8 mouse cellular contexts compared by ENCODE assay signal in the genomic region with DNA sequence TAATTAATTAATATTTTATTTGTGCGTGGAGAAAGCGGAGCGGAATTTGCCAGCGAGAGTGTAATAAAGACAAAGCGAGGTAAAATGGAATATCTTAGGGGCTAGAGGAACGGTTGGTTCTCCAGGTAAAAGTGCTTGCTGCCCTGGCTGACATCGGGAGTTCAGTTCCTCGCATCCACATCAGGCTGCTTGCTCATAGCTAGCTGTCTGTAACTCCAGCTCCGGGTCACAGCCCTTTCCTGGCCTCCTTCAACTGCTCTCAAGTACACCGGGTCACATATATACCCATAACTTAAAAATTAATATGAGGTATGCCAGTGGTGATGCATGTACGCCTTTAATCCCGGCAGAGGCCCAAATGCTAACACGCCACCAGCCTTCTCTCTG. TPM values are rescaled to one million over a fixed set of nuclear protein-coding genes. Genes with fewer than 3 reads are reported as not detected.
DNase-seq lines count a peak whose midpoint lies in the region; ATAC-seq and TF ChIP-seq lines count a peak whose summit lies in the region.

No protein-coding gene starts in this region.

- H3K27ac ChIP-seq in kidney, adult 2 months (ENCODE audit: insufficient read depth, low read depth, low read length): peak overlapping the region; percentile 4; the same call in 1 of the 2 replicates
- no peak overlapping the region for H3K27ac ChIP-seq in bone marrow, adult 2 months (ENCODE audit: control insufficient read depth, insufficient read depth, low read depth, low read length, poor library complexity)
- no peak overlapping the region for H3K27ac ChIP-seq in hindbrain, embryonic 11.5 days (ENCODE audit: low read depth, low read length)
- H3K27ac ChIP-seq in midbrain, embryonic 11.5 days (ENCODE audit: low read depth, low read length): no peak overlapping the region

- H3K27me3 ChIP-seq in kidney, adult 2 months (replicated peaks; ENCODE audit: control insufficient read depth, insufficient read depth, low read length): no peaks in the 10 kb centered on the region
- H3K27me3 ChIP-seq in hindbrain, embryonic 11.5 days (ENCODE audit: control insufficient read depth, insufficient read depth, low read length): no peaks in the 10 kb centered on the region
- no peaks in the 10 kb centered on the region for H3K27me3 ChIP-seq in midbrain, embryonic 11.5 days (ENCODE audit: control insufficient read depth, insufficient read depth, low read length)

- H3K9me3 ChIP-seq in hindbrain, embryonic 11.5 days (ENCODE audit: control insufficient read depth, low read length): no peaks in the 10 kb centered on the region
- H3K9me3 ChIP-seq in midbrain, embryonic 11.5 days (ENCODE audit: control insufficient read depth, low read length): no peaks in the 10 kb centered on the region

- peak overlapping the region; percentile 17; the same call in 1 of the 2 replicates for H3K9ac ChIP-seq in hindbrain, embryonic 11.5 days (ENCODE audit: low read depth, low read length)
- H3K9ac ChIP-seq in midbrain, embryonic 11.5 days (ENCODE audit: low read length): peak overlapping the region; percentile 10; the same call in 1 of the 2 replicates

- peak overlapping the region; percentile 8; the same call in 1 of the 2 replicates for H3K4me2 ChIP-seq in hindbrain, embryonic 11.5 days (replicated peaks; ENCODE audit: low read depth, low read length)
- H3K4me2 ChIP-seq in midbrain, embryonic 11.5 days: peak overlapping the region; percentile 26; the same call in 1 of the 2 replicates

- peaks cover 19% of the 10 kb centered on the region for H3K4me1 ChIP-seq in kidney, adult 2 months (ENCODE audit: control insufficient read depth, insufficient read depth, low read length)
- H3K4me1 ChIP-seq in bone marrow, adult 2 months (ENCODE audit: control insufficient read depth, insufficient read depth, low read length): peaks cover 6% of the 10 kb centered on the region
- H3K4me1 ChIP-seq in hindbrain, embryonic 11.5 days (replicated peaks; ENCODE audit: control insufficient read depth, insufficient read depth, low read length): peaks cover 12% of the 10 kb centered on the region
- peaks cover 17% of the 10 kb centered on the region for H3K4me1 ChIP-seq in midbrain, embryonic 11.5 days (ENCODE audit: control insufficient read depth, insufficient read depth, low read length)

- peak overlapping the region; percentile 33 for H3K4me3 ChIP-seq in kidney, adult 2 months (ENCODE audit: insufficient read depth, low read depth, low read length)
- peak overlapping the region; percentile 55 for H3K4me3 ChIP-seq in bone marrow, adult 2 months (replicated peaks; ENCODE audit: control insufficient read depth, low read depth, low read length)
- H3K4me3 ChIP-seq in hindbrain, embryonic 11.5 days (ENCODE audit: low read depth, low read length): peak overlapping the region; percentile 86; the same call in 1 of the 2 replicates
- H3K4me3 ChIP-seq in midbrain, embryonic 11.5 days (ENCODE audit: low read depth, low read length): peak overlapping the region; percentile 2; the same call in 1 of the 2 replicates

- no peak for TF ChIP-seq POLR2A in kidney, adult 2 months (IDR thresholded peaks at IDR 0.05; ENCODE audit: low read depth, low read length)
- no peak for TF ChIP-seq POLR2A in bone marrow, adult 2 months (IDR thresholded peaks at IDR 0.05; ENCODE audit: borderline replicate concordance, control insufficient read depth, low read depth, low read length)

- no peak for TF ChIP-seq CTCF in kidney, adult 2 months (conservative IDR thresholded peaks at IDR 0.05; ENCODE audit: insufficient read depth, insufficient read length, low read depth, low read length)
- no peak for TF ChIP-seq CTCF in bone marrow, adult 2 months (IDR thresholded peaks at IDR 0.05; ENCODE audit: control insufficient read depth, insufficient read depth, low read length)

- H3K36me3 ChIP-seq in kidney, adult 2 months (ENCODE audit: control insufficient read depth, insufficient read depth, low read length): no peaks in the 10 kb centered on the region
- peaks cover 6% of the 10 kb centered on the region; the same call in 1 of the 2 replicates for H3K36me3 ChIP-seq in hindbrain, embryonic 11.5 days (ENCODE audit: control insufficient read depth, insufficient read depth, low read length)
- H3K36me3 ChIP-seq in midbrain, embryonic 11.5 days (ENCODE audit: control insufficient read depth, insufficient read depth, low read length): no peaks in the 10 kb centered on the region; the same call in 1 of the 2 replicates

- 33% methylated on average over 13 of the region's 13 CpGs for WGBS in kidney, adult 2 months
- WGBS in bone marrow, adult 2 months: 29% methylated on average over 13 of the region's 13 CpGs
- 39% methylated on average over 13 of the region's 13 CpGs for WGBS in hindbrain, embryonic 11.5 days
- 40% methylated on average over 13 of the region's 13 CpGs for WGBS in midbrain, embryonic 11.5 days

- no peak for DNase-seq in kidney, adult 2 months
- no peak for DNase-seq in kidney, adult 11 months
- no peak for DNase-seq in hindbrain, embryonic 11.5 days (ENCODE audit: low spot score)
- DNase-seq in midbrain, embryonic 11.5 days (ENCODE audit: low spot score, missing footprints): no peak
- DNase-seq in retina, postnatal 1 day: no peak
- DNase-seq in retina, embryonic 14.5 days (ENCODE audit: low spot score): no peak
- DNase-seq in cerebellum, adult 9-10 months: no peak

- peak; percentile 52 for ATAC-seq in hindbrain, embryonic 11.5 days (ENCODE audit: low FRiP score)
- peak; percentile 20 for ATAC-seq in midbrain, embryonic 11.5 days (ENCODE audit: low FRiP score)

RNA-seq across cellular contexts. Expression of gene Sh3gl1, which starts 0.5 kb away (rescaled TPM):
- polyA plus RNA-seq in kidney, adult 2 months (2012; rRNA removed): 48.7 and 56.7 TPM in 2 replicates
- 39.9 and 55.5 TPM in 2 replicates for polyA plus RNA-seq in bone marrow, adult 2 months (2011; ENCODE audit: insufficient read depth, insufficient read length, low replicate concordance, missing spikeins)
- polyA plus RNA-seq in hindbrain, embryonic 11.5 days (2014; fragmentation: Nextera tagmentation; extraction: Ambion mirVana): 112 and 114 TPM in 2 replicates
- 106 and 118 TPM in 2 replicates for polyA plus RNA-seq in midbrain, embryonic 11.5 days (2014; fragmentation: Nextera tagmentation; extraction: Ambion mirVana)

RNA-seq across cellular contexts. Expression of gene Chaf1a, which starts 3.3 kb away (rescaled TPM):
- 1.0 and 1.2 TPM in 2 replicates for polyA plus RNA-seq in kidney, adult 2 months (2012; rRNA removed)
- 55.8 and 73.6 TPM in 2 replicates for polyA plus RNA-seq in bone marrow, adult 2 months (2011; ENCODE audit: insufficient read depth, insufficient read length, low replicate concordance, missing spikeins)
- 16.1 and 18.9 TPM in 2 replicates for polyA plus RNA-seq in hindbrain, embryonic 11.5 days (2014; fragmentation: Nextera tagmentation; extraction: Ambion mirVana)
- polyA plus RNA-seq in midbrain, embryonic 11.5 days (2014; fragmentation: Nextera tagmentation; extraction: Ambion mirVana): 20.7 and 24.7 TPM in 2 replicates

RNA-seq across cellular contexts. Expression of gene Mpnd, which starts 31.4 kb away (rescaled TPM):
- 98.3 and 116 TPM in 2 replicates for polyA plus RNA-seq in kidney, adult 2 months (2012; rRNA removed)
- 13.1 and 47.7 TPM in 2 replicates for polyA plus RNA-seq in bone marrow, adult 2 months (2011; ENCODE audit: insufficient read depth, insufficient read length, low replicate concordance, missing spikeins)
- 141 and 163 TPM in 2 replicates for polyA plus RNA-seq in hindbrain, embryonic 11.5 days (2014; fragmentation: Nextera tagmentation; extraction: Ambion mirVana)
- 146 and 158 TPM in 2 replicates for polyA plus RNA-seq in midbrain, embryonic 11.5 days (2014; fragmentation: Nextera tagmentation; extraction: Ambion mirVana)

RNA-seq across cellular contexts. Expression of gene Stap2, which starts 31.5 kb away (rescaled TPM):
- polyA plus RNA-seq in kidney, adult 2 months (2012; rRNA removed): 20.1 and 22.6 TPM in 2 replicates
- polyA plus RNA-seq in bone marrow, adult 2 months (2011; ENCODE audit: insufficient read depth, insufficient read length, low replicate concordance, missing spikeins): 3.9 and 10.6 TPM in 2 replicates
- polyA plus RNA-seq in hindbrain, embryonic 11.5 days (2014; fragmentation: Nextera tagmentation; extraction: Ambion mirVana): 5.1 and 6.3 TPM in 2 replicates
- polyA plus RNA-seq in midbrain, embryonic 11.5 days (2014; fragmentation: Nextera tagmentation; extraction: Ambion mirVana): 3.6 and 4.5 TPM in 2 replicates

RNA-seq across cellular contexts. Expression of gene Ubxn6, which starts 37.9 kb away (rescaled TPM):
- 75.6 and 90.3 TPM in 2 replicates for polyA plus RNA-seq in kidney, adult 2 months (2012; rRNA removed)
- polyA plus RNA-seq in bone marrow, adult 2 months (2011; ENCODE audit: insufficient read depth, insufficient read length, low replicate concordance, missing spikeins): 17.7 and 41.7 TPM in 2 replicates
- polyA plus RNA-seq in hindbrain, embryonic 11.5 days (2014; fragmentation: Nextera tagmentation; extraction: Ambion mirVana): 50.6 and 51.1 TPM in 2 replicates
- polyA plus RNA-seq in midbrain, embryonic 11.5 days (2014; fragmentation: Nextera tagmentation; extraction: Ambion mirVana): 43.2 and 48.4 TPM in 2 replicates

Comparison
In these comparisons a context has a peak if more than half of its experiments do, and no peak if none do; other contexts are left out.
1. H3K4me3 ChIP-seq: peak in every context shown above with its lines; median percentile 86 in hindbrain, embryonic 11.5 days; 55 in bone marrow, adult 2 months; 33 in kidney, adult 2 months; 2 in midbrain, embryonic 11.5 days.